Mouse (Mus musculus): ENCODE measurements around the gene Vdac1. TPM values are rescaled to one million over a fixed set of nuclear protein-coding genes. Genes with fewer than 3 reads are reported as not detected.

Vdac1 gene
- polyA plus RNA-seq, 1 experiment from 2014 or later, result 355 TPM

DNA sequence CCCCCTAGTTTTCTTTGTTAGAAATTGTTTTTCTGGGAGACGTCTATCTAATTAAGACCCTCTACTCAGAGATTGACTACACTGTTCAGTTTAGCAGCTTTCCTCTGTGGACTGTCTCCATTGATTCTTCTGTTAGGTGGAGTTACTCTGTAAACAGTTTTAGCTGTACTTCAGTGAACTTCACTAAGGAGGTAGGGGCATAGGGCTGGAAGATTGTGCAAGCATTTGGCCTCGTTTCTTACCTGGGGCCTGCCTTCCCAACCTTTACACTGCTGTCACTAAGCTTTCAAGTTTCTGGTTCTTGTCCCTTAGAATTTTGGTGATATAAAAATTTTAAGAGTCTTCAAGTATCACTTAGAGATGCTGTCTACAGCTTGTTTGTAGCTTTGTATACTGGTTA, 40.8 kb downstream of the Vdac1 start:
- H3K27ac ChIP-seq, result no peak overlapping the region
- no peak overlapping the region for H3K4me2 ChIP-seq (ENCODE audit: low read length)
- H3K4me3 ChIP-seq (replicated peaks; ENCODE audit: low read depth, low read length), result no peak overlapping the region
- 57% methylated on average over 2 of the region's 2 CpGs for WGBS
- ATAC-seq (replicated peaks; ENCODE audit: low FRiP score, low read depth) (no peak), DNase-seq (ENCODE audit: low spot score) (no peak)
- TF ChIP-seq CTCF (IDR thresholded peaks at IDR 0.05; ENCODE audit: low read depth), result no peak
- no peak overlapping the region for H3K9ac ChIP-seq (ENCODE audit: low read depth, low read length)
- H3K4me1 ChIP-seq (replicated peaks; ENCODE audit: insufficient read depth, low read length), result peaks cover 17% of the 10 kb centered on the region; the same call in 1 of the 2 replicates
- H3K9me3 ChIP-seq (replicated peaks; ENCODE audit: low read length), result no peaks in the 10 kb centered on the region
- H3K36me3 ChIP-seq (ENCODE audit: insufficient read depth, low read length), result 0 out of 2 replicates have a peak, but pooled peaks cover 9% of the 10 kb centered on the region
- H3K27me3 ChIP-seq (ENCODE audit: insufficient read depth, low read length), result no peaks in the 10 kb centered on the region

DNA sequence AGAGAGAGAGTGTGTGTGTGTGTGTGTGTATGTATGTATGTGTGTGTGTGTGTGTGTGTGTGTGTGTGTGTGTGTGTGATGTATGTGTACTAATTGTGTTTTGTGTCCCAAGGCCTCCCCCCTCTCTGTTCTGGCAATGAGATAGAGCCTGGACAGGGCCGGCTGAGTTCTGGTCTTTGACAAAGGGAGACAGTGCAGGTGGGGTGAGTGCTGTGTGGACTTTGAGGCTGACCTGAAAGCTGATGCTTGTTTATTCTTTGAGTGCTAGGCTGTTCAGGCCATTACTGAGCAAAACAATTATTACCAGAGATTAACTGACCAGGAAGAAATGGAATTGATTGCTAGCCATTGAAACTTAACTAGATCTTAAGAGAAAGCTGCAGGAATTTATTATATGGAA, 41.9 kb downstream of the Vdac1 start:
- peaks cover 13% of the 10 kb centered on the region for H3K36me3 ChIP-seq (ENCODE audit: insufficient read depth, low read length)
- H3K4me3 ChIP-seq (replicated peaks; ENCODE audit: low read depth, low read length), result no peak overlapping the region
- 44% methylated on average over 1 of the region's 1 CpGs for WGBS
- peak; percentile 57; the same call in 1 of the 2 replicates for ATAC-seq (replicated peaks; ENCODE audit: low FRiP score, low read depth)
- H3K4me1 ChIP-seq (replicated peaks; ENCODE audit: insufficient read depth, low read length), result peaks cover 17% of the 10 kb centered on the region; the same call in 1 of the 2 replicates
- no peak for TF ChIP-seq CTCF (IDR thresholded peaks at IDR 0.05; ENCODE audit: low read depth)
- H3K9me3 ChIP-seq (replicated peaks; ENCODE audit: low read length), result no peaks in the 10 kb centered on the region
- peak; percentile 18 for DNase-seq (ENCODE audit: low spot score)
- no peak overlapping the region for H3K4me2 ChIP-seq (ENCODE audit: low read length)
- H3K27ac ChIP-seq, result 0 out of 2 replicates have a peak overlapping the region, but pooled peaks have one; percentile 19
- H3K9ac ChIP-seq (ENCODE audit: low read depth, low read length), result no peak overlapping the region
- no peaks in the 10 kb centered on the region for H3K27me3 ChIP-seq (ENCODE audit: insufficient read depth, low read length)

DNA sequence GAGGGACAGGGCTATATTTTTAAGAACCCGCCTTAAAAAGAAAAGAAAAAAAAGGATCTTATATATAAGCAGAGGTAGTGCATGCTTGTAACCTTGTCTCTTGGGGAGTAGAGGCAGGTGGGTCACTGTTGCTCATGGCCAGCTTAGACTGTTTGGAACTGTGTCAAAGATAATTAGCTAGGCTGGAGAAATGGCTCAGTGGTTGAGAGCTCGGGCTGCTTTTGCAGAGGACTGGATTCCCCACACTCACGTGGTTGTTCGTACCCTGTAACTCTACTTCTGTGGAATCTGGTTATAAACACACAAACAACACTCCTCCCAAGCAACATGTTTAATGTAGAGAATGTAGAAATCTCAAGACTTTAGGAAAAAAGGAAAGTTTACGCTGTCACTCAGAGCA, 43.5 kb downstream of the Vdac1 start:
- TF ChIP-seq CTCF (IDR thresholded peaks at IDR 0.05; ENCODE audit: low read depth), result no peak
- H3K4me3 ChIP-seq (replicated peaks; ENCODE audit: low read depth, low read length), result no peak overlapping the region
- H3K27ac ChIP-seq, result no peak overlapping the region
- 79% methylated on average over 5 of the region's 5 CpGs for WGBS
- no peak overlapping the region for H3K4me2 ChIP-seq (ENCODE audit: low read length)
- DNase-seq (ENCODE audit: low spot score) (no peak), ATAC-seq (replicated peaks; ENCODE audit: low FRiP score, low read depth) (no peak)
- H3K9ac ChIP-seq (ENCODE audit: low read depth, low read length), result no peak overlapping the region
- peaks cover 20% of the 10 kb centered on the region for H3K36me3 ChIP-seq (ENCODE audit: insufficient read depth, low read length)
- H3K4me1 ChIP-seq (replicated peaks; ENCODE audit: insufficient read depth, low read length), result peaks cover 17% of the 10 kb centered on the region; the same call in 1 of the 2 replicates
- H3K9me3 ChIP-seq (replicated peaks; ENCODE audit: low read length), result no peaks in the 10 kb centered on the region
- no peaks in the 10 kb centered on the region for H3K27me3 ChIP-seq (ENCODE audit: insufficient read depth, low read length)

DNA sequence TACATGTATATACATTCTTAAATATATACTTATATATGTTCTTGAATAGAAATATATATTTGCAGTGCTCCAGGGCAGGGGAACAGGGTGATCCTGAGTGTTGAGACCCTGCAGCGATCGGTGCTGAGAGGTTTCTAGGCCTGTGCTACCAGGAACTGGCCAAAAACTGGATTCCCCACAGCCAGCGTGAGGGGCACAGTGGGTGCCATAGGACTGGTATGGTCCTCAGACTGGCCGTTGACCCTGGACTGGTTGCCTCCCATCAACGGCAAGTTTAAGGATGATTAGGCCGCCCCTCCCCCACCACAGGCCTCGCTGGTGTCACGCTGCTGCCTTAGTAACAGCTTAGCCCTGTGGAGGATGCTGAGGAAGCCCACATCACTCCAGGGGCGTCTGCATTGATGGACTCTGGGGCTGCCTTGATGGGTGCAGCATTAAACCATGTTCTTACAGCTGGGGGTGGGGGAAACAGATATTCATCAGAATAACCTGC, 44.6 kb downstream of the Vdac1 start:
- peaks cover 20% of the 10 kb centered on the region for H3K36me3 ChIP-seq (ENCODE audit: insufficient read depth, low read length)
- WGBS, result 69% methylated on average over 9 of the region's 9 CpGs

DNA sequence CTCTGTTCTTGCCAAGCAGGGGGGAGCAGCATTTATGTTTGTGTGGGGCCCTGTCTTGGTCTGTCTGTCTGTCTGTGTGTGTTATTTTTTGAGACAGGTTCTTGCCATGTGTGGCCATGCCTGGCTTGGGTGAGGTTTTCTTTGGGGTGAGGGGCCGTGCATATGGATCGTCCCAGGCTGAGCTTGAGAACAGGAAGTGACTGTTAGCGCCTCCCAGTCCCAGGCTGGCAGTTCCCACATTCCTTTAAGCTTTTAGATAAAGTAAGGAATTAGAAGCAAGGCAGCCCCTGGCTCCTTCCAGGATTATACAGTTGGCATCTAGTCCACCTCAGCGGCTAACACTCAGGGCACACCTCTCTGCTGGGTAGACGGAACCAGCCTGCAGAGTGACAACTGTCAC, 48.7 kb downstream of the Vdac1 start:
- H3K36me3 ChIP-seq (ENCODE audit: insufficient read depth, low read length), result peaks cover 16% of the 10 kb centered on the region
- no peak for ATAC-seq (replicated peaks; ENCODE audit: low FRiP score, low read depth)
- no peak overlapping the region for H3K9ac ChIP-seq (ENCODE audit: low read depth, low read length)
- no peak overlapping the region for H3K27ac ChIP-seq
- H3K4me3 ChIP-seq (replicated peaks; ENCODE audit: low read depth, low read length), result no peak overlapping the region
- no peaks in the 10 kb centered on the region for H3K4me1 ChIP-seq (replicated peaks; ENCODE audit: insufficient read depth, low read length)
- H3K4me2 ChIP-seq (ENCODE audit: low read length), result no peak overlapping the region
- DNase-seq (ENCODE audit: low spot score), result no peak
- no peaks in the 10 kb centered on the region for H3K9me3 ChIP-seq (replicated peaks; ENCODE audit: low read length)
- no peaks in the 10 kb centered on the region for H3K27me3 ChIP-seq (ENCODE audit: insufficient read depth, low read length)
- no peak for TF ChIP-seq CTCF (IDR thresholded peaks at IDR 0.05; ENCODE audit: low read depth)
- whole genome bisulfite sequencing, result 58% methylated on average over 5 of the region's 5 CpGs

More for the DNA sequence above, 44.6 kb downstream of the Vdac1 start:
- ATAC-seq (replicated peaks; ENCODE audit: low FRiP score, low read depth) (no peak), DNase-seq (ENCODE audit: low spot score) (no peak)
- Histone ChIP-seq H3K9me3 (replicated peaks; ENCODE audit: low read length) (no peaks in the 10 kb centered on the region), H3K9ac (ENCODE audit: low read depth, low read length) (no peak overlapping the region), H3K27me3 (ENCODE audit: insufficient read depth, low read length) (no peaks in the 10 kb centered on the region), H3K27ac (no peak overlapping the region), H3K4me1 (replicated peaks; ENCODE audit: insufficient read depth, low read length) (peaks cover 12% of the 10 kb centered on the region; the same call in 1 of the 2 replicates), H3K4me2 (ENCODE audit: low read length) (no peak overlapping the region), H3K4me3 (replicated peaks; ENCODE audit: low read depth, low read length) (no peak overlapping the region)
- TF ChIP-seq CTCF (IDR thresholded peaks at IDR 0.05; ENCODE audit: low read depth), result no peak

DNA sequence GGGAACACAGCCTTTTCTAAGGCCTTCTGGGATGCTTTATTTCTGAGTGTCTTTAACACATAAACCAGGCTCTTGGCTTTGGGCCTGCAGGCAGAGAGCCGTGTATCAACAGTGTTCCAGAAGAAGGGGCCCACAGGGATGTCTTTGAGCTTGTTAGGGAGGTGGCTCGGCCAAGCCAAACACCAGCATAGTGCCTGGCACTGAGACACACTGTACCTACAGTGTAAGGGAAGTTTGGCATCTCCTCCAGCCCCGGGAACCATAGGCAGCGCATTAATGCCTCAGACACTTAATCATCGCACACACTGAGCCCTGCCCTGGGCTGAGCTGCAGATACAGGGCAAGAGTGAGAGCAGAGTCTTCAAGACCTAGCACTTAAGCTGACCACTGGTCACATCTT, 57.7 kb downstream of the Vdac1 start:
- H3K9ac ChIP-seq (ENCODE audit: low read depth, low read length), result no peak overlapping the region
- H3K4me3 ChIP-seq (replicated peaks; ENCODE audit: low read depth, low read length), result no peak overlapping the region
- no peaks in the 10 kb centered on the region for H3K36me3 ChIP-seq (ENCODE audit: insufficient read depth, low read length)
- TF ChIP-seq CTCF (IDR thresholded peaks at IDR 0.05; ENCODE audit: low read depth), result no peak
- DNase-seq (ENCODE audit: low spot score) (no peak), ATAC-seq (replicated peaks; ENCODE audit: low FRiP score, low read depth) (no peak)
- no peaks in the 10 kb centered on the region for H3K27me3 ChIP-seq (ENCODE audit: insufficient read depth, low read length)
- H3K27ac ChIP-seq, result no peak overlapping the region
- WGBS, result 75% methylated on average over 5 of the region's 5 CpGs
- H3K4me2 ChIP-seq (ENCODE audit: low read length), result no peak overlapping the region
- no peaks in the 10 kb centered on the region; the same call in 1 of the 2 replicates for H3K4me1 ChIP-seq (replicated peaks; ENCODE audit: insufficient read depth, low read length)
- no peaks in the 10 kb centered on the region for H3K9me3 ChIP-seq (replicated peaks; ENCODE audit: low read length)

DNA sequence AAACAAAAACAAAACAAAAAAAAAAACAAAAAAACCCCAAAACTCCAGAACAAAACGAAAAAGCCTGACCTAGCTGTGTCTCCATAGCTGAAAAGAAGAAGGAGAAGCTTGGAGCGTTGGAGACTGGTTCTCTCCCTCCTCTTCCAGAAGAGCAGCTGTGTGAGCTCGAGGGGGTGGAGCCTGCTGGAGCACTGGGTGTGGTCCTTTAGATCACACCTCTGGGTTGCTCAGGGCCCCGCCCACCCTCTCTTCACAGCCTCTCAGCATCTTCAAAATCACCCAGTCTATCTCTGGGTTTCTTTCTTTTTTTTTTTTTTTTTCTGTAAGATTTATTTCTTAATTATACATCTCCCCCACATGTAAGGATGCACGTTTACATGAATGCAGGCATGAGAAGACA, 58.6 kb downstream of the Vdac1 start:
- H3K27ac ChIP-seq, result no peak overlapping the region
- H3K9me3 ChIP-seq (replicated peaks; ENCODE audit: low read length), result no peaks in the 10 kb centered on the region
- no peak for TF ChIP-seq CTCF (IDR thresholded peaks at IDR 0.05; ENCODE audit: low read depth)
- no peak overlapping the region for H3K4me2 ChIP-seq (ENCODE audit: low read length)
- 45% methylated on average over 5 of the region's 5 CpGs for WGBS
- H3K4me3 ChIP-seq (replicated peaks; ENCODE audit: low read depth, low read length), result no peak overlapping the region
- ATAC-seq (replicated peaks; ENCODE audit: low FRiP score, low read depth), result no peak
- H3K27me3 ChIP-seq (ENCODE audit: insufficient read depth, low read length), result no peaks in the 10 kb centered on the region
- DNase-seq (ENCODE audit: low spot score), result no peak
- H3K36me3 ChIP-seq (ENCODE audit: insufficient read depth, low read length), result no peaks in the 10 kb centered on the region
- H3K4me1 ChIP-seq (replicated peaks; ENCODE audit: insufficient read depth, low read length), result no peaks in the 10 kb centered on the region; the same call in 1 of the 2 replicates
- no peak overlapping the region for H3K9ac ChIP-seq (ENCODE audit: low read depth, low read length)

Data from kidney, postnatal 0 days (tissue).